Comparison of ENCODE assay signal across 8 mouse cellular contexts in the genomic region with DNA sequence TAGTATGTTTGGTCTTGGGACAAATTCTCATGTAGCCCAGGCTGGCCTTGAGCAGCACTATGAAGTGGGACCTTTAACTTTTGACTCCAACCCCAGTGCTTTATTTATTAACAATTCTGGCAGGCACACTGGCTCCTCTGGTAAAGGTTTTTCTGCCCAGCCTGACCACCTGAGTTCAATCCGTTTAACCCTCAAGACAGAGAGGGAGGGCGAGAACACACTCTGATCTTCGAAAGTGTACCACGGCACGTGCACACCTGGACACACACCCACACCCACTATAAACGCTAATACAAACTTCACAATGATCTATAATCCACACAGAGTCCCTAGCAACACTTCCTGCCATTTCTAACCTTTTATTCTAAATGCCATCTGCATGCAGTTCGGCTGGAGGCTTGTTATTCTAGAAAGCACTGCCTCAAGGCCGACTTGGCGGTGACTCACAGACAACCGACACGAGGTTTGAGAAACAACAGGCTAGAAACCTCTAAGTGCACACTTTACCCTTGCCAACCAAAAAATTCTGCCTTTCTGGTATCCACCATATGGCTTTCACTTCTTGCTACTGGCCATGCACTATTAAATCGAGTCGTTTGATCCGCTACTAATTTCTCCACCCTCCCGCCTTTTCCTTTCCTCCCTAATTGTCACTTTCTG. TPM values are rescaled to one million over a fixed set of nuclear protein-coding genes. Genes with fewer than 3 reads are reported as not detected.
DNase-seq lines count a peak whose midpoint lies in the region; ATAC-seq and TF ChIP-seq lines count a peak whose summit lies in the region.

No protein-coding gene starts in this region.

- H3K27me3 ChIP-seq in ES-Bruce4 (ENCODE audit: control insufficient read depth, insufficient read depth, low read length, poor library complexity, severe bottlenecking), result no peaks in the 10 kb centered on the region
- H3K27me3 ChIP-seq in embryonic facial prominence, embryonic 11.5 days (ENCODE audit: control insufficient read depth, insufficient read depth, low read length), result no peaks in the 10 kb centered on the region
- no peaks in the 10 kb centered on the region for H3K27me3 ChIP-seq in intestine, embryonic 14.5 days (replicated peaks; ENCODE audit: control insufficient read depth, insufficient read depth, low read length)
- H3K27me3 ChIP-seq in midbrain, postnatal 0 days (ENCODE audit: insufficient read depth, low read length), result no peaks in the 10 kb centered on the region

- 14% methylated on average over 15 of the region's 15 CpGs for WGBS in embryonic facial prominence, embryonic 11.5 days
- 9% methylated on average over 15 of the region's 15 CpGs for WGBS in intestine, embryonic 14.5 days
- WGBS in midbrain, postnatal 0 days, result 10% methylated on average over 15 of the region's 15 CpGs

- peak overlapping the region; percentile 65 for H3K4me3 ChIP-seq in left cerebral cortex, adult 2 months
- H3K4me3 ChIP-seq in ES-Bruce4 (ENCODE audit: low read depth, low read length), result peak overlapping the region; percentile 86
- peak overlapping the region; percentile 72 for H3K4me3 ChIP-seq in embryonic facial prominence, embryonic 11.5 days (ENCODE audit: low read depth, low read length)
- peak overlapping the region; percentile 88 for H3K4me3 ChIP-seq in intestine, embryonic 14.5 days (ENCODE audit: low read depth, low read length)
- H3K4me3 ChIP-seq in midbrain, postnatal 0 days (ENCODE audit: low read depth, low read length), result peak overlapping the region; percentile 72

- no peak for TF ChIP-seq CTCF in left cerebral cortex, adult 2 months (IDR thresholded peaks at IDR 0.05)
- TF ChIP-seq CTCF in ES-Bruce4 (IDR thresholded peaks at IDR 0.05; ENCODE audit: low read depth, low read length), result no peak
- TF ChIP-seq CTCF in midbrain, postnatal 0 days (IDR thresholded peaks at IDR 0.05), result no peak

- peak overlapping the region; percentile 52 for H3K4me2 ChIP-seq in embryonic facial prominence, embryonic 11.5 days (ENCODE audit: low read depth, low read length)
- peak overlapping the region; percentile 82 for H3K4me2 ChIP-seq in intestine, embryonic 14.5 days (ENCODE audit: low read length)
- peak overlapping the region; percentile 69 for H3K4me2 ChIP-seq in midbrain, postnatal 0 days (ENCODE audit: low read depth, low read length, poor library complexity, severe bottlenecking)

- peaks cover 27% of the 10 kb centered on the region for H3K36me3 ChIP-seq in ES-Bruce4 (ENCODE audit: control insufficient read depth, insufficient read depth, low read length, poor library complexity, severe bottlenecking)
- H3K36me3 ChIP-seq in embryonic facial prominence, embryonic 11.5 days (replicated peaks; ENCODE audit: control insufficient read depth, insufficient read depth, low read depth, low read length), result peaks cover 6% of the 10 kb centered on the region
- H3K36me3 ChIP-seq in intestine, embryonic 14.5 days (ENCODE audit: control insufficient read depth, insufficient read depth, low read length), result peaks cover 26% of the 10 kb centered on the region
- H3K36me3 ChIP-seq in midbrain, postnatal 0 days (ENCODE audit: insufficient read depth, low read length), result peaks cover 12% of the 10 kb centered on the region

- no peaks in the 10 kb centered on the region for H3K9me3 ChIP-seq in ES-Bruce4 (replicated peaks; ENCODE audit: control insufficient read depth, insufficient read depth, low read length, poor library complexity, severe bottlenecking)
- no peaks in the 10 kb centered on the region for H3K9me3 ChIP-seq in embryonic facial prominence, embryonic 11.5 days (replicated peaks; ENCODE audit: control insufficient read depth, low read length)
- H3K9me3 ChIP-seq in intestine, embryonic 14.5 days (ENCODE audit: control insufficient read depth, low read length), result no peaks in the 10 kb centered on the region
- H3K9me3 ChIP-seq in midbrain, postnatal 0 days (ENCODE audit: low read length), result no peaks in the 10 kb centered on the region

- TF ChIP-seq EP300 in ES-Bruce4 (IDR thresholded peaks at IDR 0.05; ENCODE audit: insufficient read depth, low read depth, low read length), result no peak

- no peaks in the 10 kb centered on the region for H3K4me1 ChIP-seq in ES-Bruce4 (ENCODE audit: control insufficient read depth, insufficient read depth, low read length)
- no peaks in the 10 kb centered on the region for H3K4me1 ChIP-seq in embryonic facial prominence, embryonic 11.5 days (ENCODE audit: control insufficient read depth, insufficient read depth, low read length)
- peaks cover 13% of the 10 kb centered on the region for H3K4me1 ChIP-seq in intestine, embryonic 14.5 days (replicated peaks; ENCODE audit: control insufficient read depth, insufficient read depth, low read length)
- H3K4me1 ChIP-seq in midbrain, postnatal 0 days (ENCODE audit: insufficient read depth, low read length), result peaks cover 2% of the 10 kb centered on the region; the same call in 1 of the 2 replicates

- no peak for DNase-seq in left cerebral cortex, adult 2 months (ENCODE audit: extremely low spot score in 1 of 2, low spot score in 2 of 2)
- DNase-seq in left cerebral cortex, postnatal 4 days, result no peak
- peak; percentile 30 for DNase-seq in embryonic facial prominence, embryonic 11.5 days (ENCODE audit: low spot score)
- no peak for DNase-seq in intestine, embryonic 14.5 days (ENCODE audit: low spot score)
- DNase-seq in midbrain, postnatal 0 days (ENCODE audit: low spot score), result no peak
- DNase-seq in cerebellum, adult 18-20 months, result no peak
- no peak for DNase-seq in embryo, embryonic 11 days

- peak overlapping the region; percentile 82 for H3K9ac ChIP-seq in ES-Bruce4 (ENCODE audit: low read depth, poor library complexity, severe bottlenecking)
- H3K9ac ChIP-seq in embryonic facial prominence, embryonic 11.5 days (replicated peaks; ENCODE audit: low read length), result peak overlapping the region; percentile 83
- H3K9ac ChIP-seq in intestine, embryonic 14.5 days (ENCODE audit: low read length), result peak overlapping the region; percentile 74
- H3K9ac ChIP-seq in midbrain, postnatal 0 days (replicated peaks; ENCODE audit: low read length, poor library complexity, severe bottlenecking), result peak overlapping the region; percentile 76

- ATAC-seq in embryonic facial prominence, embryonic 11.5 days (replicated peaks; ENCODE audit: insufficient number of reproducible peaks, low FRiP score, low TSS enrichment, low read depth), result no peak
- 0 out of 2 replicates have a peak, but pooled peaks have one; percentile 17 for ATAC-seq in intestine, embryonic 14.5 days (replicated peaks; ENCODE audit: low FRiP score, low TSS enrichment, low read depth)
- ATAC-seq in midbrain, postnatal 0 days (ENCODE audit: low FRiP score), result no peak

- TF ChIP-seq POLR2A in ES-Bruce4 (IDR thresholded peaks at IDR 0.05; ENCODE audit: insufficient read depth, low read length), result no peak

- intact Hi-C loops in left cerebral cortex, adult 2 months (cut with DNase I), result no loop called here
- intact Hi-C loops in left cerebral cortex, postnatal 4 days (cut with DNase I), result no loop called here

- H3K27ac ChIP-seq in left cerebral cortex, adult 2 months, result no peak overlapping the region; the same call in 1 of the 2 replicates
- no peak overlapping the region for H3K27ac ChIP-seq in ES-Bruce4 (ENCODE audit: insufficient read depth, low read length)
- H3K27ac ChIP-seq in embryonic facial prominence, embryonic 11.5 days (replicated peaks; ENCODE audit: low read depth, low read length), result 0 out of 2 replicates have a peak overlapping the region, but pooled peaks have one; percentile 30
- H3K27ac ChIP-seq in intestine, embryonic 14.5 days (ENCODE audit: low read depth), result peak overlapping the region; percentile 69
- H3K27ac ChIP-seq in midbrain, postnatal 0 days (ENCODE audit: low read depth, low read length), result no peak overlapping the region

RNA-seq across cellular contexts. Expression of gene Umps, which starts 0.8 kb away (rescaled TPM):
- total RNA-seq in left cerebral cortex, adult 2 months (2021), result 10 to 100 TPM; 14.4 to 15.0 TPM
- total RNA-seq in left cerebral cortex, postnatal 4 days (2021), result 10 to 100 TPM; 20.4 to 23.2 TPM
- 48.6 and 51.6 TPM in 2 replicates for polyA plus RNA-seq in ES-Bruce4 (2011; ENCODE audit: insufficient read depth, insufficient read length, low read depth, missing spikeins)
- polyA plus RNA-seq in embryonic facial prominence, embryonic 11.5 days (2014; fragmentation: Nextera tagmentation; extraction: Ambion mirVana), result 90.4 and 91.0 TPM in 2 replicates
- 71.5 and 76.5 TPM in 2 replicates for polyA plus RNA-seq in intestine, embryonic 14.5 days (2014; fragmentation: Nextera tagmentation; extraction: Ambion mirVana)
- total RNA-seq in midbrain, postnatal 0 days (2014; rRNA removed), result 18.4 and 19.8 TPM in 2 replicates
- polyA plus RNA-seq in midbrain, postnatal 0 days (2015; fragmentation: Nextera tagmentation; extraction: Ambion mirVana), result 22.2 and 22.5 TPM in 2 replicates

Comparison
In these comparisons a context has a peak if more than half of its experiments do, and no peak if none do; other contexts are left out.
1. H3K27ac ChIP-seq: peak in embryonic facial prominence, embryonic 11.5 days (single experiment) and intestine, embryonic 14.5 days (single experiment); none in left cerebral cortex, adult 2 months (single experiment), ES-Bruce4 (single experiment) and midbrain, postnatal 0 days (single experiment).
2. Peak in every context shown above with its lines, with median percentiles within 50 percentile points of each other: H3K4me3 ChIP-seq, H3K9ac ChIP-seq and H3K4me2 ChIP-seq.